Mouse (Mus musculus): ENCODE results near the gene 5430419D17Rik.

Gene 5430419D17Rik

GRCm38 (mm10) chr7:131174121-131174520 lies at the start of gene 5430419D17Rik:
TSS of gene 5430419D17Rik (plus strand) at chr7:131174402.
- no peak for DNase-seq (ENCODE audit: low spot score in 2 of 2)

DNA sequence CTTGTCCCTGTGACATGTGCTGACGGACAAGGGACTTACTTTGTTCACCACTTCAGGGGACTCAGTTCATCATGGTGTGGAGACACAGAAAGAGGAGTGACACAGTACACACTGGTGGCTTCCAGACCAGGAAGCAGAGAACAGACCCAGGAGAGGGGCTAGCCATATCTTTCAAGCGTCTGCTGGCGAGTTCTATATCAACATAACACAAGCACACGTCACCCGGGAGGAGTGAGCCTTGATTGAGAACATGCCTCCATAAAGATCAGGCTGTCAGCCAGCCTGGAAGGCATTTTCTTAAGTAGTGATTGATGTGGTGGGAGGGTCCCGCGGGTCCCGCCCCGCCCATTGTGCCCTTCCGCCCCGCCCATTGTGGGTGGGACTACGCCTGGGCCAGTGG lies 44.2 kb upstream of the 5430419D17Rik start:
- no peak for DNase-seq (ENCODE audit: low spot score in 2 of 2)

- DNase-seq (ENCODE audit: low spot score in 2 of 2) = no peak
Measured at GRCm38 (mm10) chr7:131133181-131133580, 41.0 kb upstream of the 5430419D17Rik start.

DNA sequence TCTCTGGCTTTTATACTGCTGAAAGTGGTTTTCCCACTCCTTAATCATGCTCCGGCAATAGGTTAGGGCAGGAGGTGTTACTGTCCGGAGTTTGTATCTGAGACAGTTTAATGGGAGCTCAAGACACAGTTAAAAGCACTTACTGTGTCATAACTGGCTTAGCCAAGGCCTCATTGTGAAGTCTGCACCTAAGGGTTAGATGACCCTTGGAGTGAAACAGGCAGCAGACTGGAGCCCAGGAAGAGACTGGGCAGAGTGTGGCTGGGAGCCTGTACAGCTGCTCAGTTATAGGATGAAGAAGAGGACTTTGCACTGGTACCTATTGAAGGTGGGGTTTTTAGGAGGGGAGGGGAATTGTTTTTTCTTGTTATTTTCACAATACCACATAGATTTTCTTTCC lies 28.0 kb upstream of the 5430419D17Rik start, which contains the start of gene 4933402N03Rik:
Gene 4933402N03Rik, minus strand, starts transcription at position 101 of the 400 bp plus-strand sequence.
- DNase-seq (ENCODE audit: low spot score in 2 of 2) = no peak

DNA sequence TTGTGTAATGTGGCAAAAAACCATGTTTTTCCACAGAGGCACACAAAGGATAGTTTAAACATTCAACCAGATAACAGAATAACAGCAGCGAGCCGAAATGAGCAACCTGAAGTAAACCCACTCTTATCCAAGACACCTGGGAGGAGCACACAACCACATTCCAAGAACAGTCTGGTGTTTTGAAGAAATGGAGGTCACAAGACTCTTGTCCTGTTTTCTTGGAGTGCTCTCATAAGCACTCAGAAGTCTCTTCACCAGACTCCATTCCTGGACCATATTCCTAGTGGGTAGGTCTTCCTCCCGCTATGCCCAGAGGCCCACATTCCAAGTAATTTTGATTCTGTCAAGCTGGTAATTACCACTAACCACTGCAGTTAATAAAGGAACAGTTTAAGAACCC lies 24.0 kb upstream of the 5430419D17Rik start:
- DNase-seq (ENCODE audit: low spot score in 2 of 2) = no peak

GRCm38 (mm10) chr7:131153044-131153443 lies 21.2 kb upstream of the 5430419D17Rik start:
- DNase-seq (ENCODE audit: low spot score in 2 of 2) = no peak

DNA sequence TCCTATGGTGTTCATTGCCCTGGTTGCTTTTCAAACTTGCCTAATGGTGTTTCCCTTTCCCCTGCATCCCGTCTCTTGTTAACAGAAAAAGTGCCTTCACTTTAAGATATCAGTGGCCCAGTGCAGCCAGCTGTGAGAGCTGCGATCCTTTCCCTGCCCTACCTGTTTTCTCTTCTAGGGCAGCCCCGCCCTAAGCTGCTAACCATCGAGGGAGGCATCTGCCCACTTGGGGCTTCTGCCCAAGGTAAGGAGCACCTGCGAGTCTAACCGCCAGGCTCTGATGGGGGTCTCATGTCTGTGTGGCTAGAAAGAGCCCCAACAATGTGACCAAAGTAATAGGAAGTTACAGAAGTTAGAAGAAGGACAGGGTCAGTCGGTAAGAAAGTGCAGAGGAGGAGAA lies 12.0 kb upstream of the 5430419D17Rik start:
- no peak for DNase-seq (ENCODE audit: low spot score in 2 of 2)

GRCm38 (mm10) chr7:131167771-131168170 lies 6.4 kb upstream of the 5430419D17Rik start:
- peak; percentile 29 to 33 for DNase-seq (ENCODE audit: low spot score in 2 of 2)

DNA sequence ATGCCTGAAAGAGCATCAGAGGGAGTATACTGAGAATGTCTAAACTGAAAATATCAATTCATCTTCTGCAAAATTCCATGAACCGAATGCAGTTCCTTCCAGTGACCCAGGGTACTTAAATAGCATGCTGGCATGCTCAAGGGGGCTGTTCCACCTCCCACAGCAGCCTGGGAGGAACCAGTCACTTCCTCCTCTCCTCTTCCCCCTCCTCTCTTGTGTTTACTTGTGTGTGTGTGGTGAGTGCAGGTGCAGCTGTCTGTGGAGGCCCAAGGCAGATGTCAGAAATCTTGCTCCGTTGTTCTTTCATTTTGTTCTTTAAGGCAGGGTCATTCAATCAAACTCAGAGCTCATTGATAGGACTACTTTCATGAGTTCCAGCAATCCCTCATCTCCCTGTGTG lies 5.1 kb upstream of the 5430419D17Rik start:
- DNase-seq (ENCODE audit: low spot score in 2 of 2) = peak; percentile 45 to 57

GRCm38 (mm10) chr7:131182685-131183084 lies 8.5 kb downstream of the 5430419D17Rik start:
- peak; percentile 31 to 74 for DNase-seq (ENCODE audit: low spot score in 2 of 2)

DNA sequence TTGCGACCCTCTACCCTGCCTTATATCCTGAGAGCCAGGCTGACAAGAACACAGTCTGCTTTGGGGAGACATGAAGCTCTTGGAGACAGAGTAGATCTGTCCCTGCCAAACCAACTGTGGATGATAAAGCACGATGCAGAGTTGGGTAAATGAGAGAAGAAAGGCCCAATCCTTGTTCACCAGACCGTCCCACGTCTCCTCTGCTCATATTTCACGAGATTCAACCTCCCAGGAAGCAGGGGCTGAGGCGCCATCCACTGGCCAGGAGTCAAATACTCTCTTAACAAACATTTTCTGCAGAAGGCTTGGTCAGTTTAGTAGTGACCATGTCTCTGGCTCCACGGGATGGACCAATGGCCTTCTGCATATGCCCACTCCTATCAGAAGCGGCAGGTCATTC lies 10.1 kb downstream of the 5430419D17Rik start:
- no peak for DNase-seq (ENCODE audit: low spot score in 2 of 2)

DNA sequence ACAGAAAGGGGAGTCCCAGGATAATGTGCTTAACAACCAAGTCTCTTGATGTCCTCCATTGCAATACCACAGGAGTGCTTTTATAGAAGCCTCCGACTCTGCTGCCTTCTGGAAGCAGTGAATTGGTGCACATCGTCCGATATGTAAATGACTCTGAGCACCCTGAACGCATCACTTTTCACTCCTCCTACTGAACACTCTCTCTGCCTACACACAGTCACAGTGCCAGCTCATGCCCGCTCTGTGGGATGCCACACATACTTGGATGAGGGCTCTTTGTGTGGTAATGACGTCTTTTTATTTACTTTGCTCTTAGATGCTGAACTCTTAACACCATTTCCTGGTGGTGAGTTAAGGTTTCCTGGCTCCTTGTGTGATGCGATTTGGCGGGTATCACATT lies 12.8 kb downstream of the 5430419D17Rik start:
- DNase-seq (ENCODE audit: low spot score in 2 of 2) = no peak

DNA sequence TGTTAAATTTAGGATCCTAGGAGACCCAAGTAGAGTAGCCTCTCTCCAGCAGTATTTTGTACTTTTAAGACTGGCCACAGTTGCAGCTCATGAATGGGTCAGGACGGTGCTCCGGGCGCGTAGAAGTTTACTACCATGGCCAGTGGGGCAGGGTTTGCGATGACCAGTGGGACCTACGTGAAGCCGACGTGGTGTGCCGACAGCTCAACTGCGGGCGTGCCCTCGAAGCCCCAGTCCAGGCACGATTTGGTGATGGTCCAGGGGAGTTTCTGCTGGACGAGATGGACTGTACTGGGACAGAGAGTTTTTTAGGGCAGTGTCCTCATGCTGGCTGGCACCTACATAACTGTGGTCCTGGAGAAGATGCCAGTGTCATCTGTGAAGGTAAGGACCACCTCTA lies 13.8 kb downstream of the 5430419D17Rik start:
- DNase-seq (ENCODE audit: low spot score in 2 of 2) = no peak

GRCm38 (mm10) chr7:131223086-131223485 lies 48.9 kb downstream of the 5430419D17Rik start:
- DNase-seq (ENCODE audit: low spot score in 2 of 2) = no peak

GRCm38 (mm10) chr7:131236091-131236490 lies 61.9 kb downstream of the 5430419D17Rik start:
- DNase-seq (ENCODE audit: low spot score in 2 of 2) = no peak

- no peak for DNase-seq (ENCODE audit: low spot score in 2 of 2)
Measured at GRCm38 (mm10) chr7:131244993-131245392, 70.8 kb downstream of the 5430419D17Rik start.

DNA sequence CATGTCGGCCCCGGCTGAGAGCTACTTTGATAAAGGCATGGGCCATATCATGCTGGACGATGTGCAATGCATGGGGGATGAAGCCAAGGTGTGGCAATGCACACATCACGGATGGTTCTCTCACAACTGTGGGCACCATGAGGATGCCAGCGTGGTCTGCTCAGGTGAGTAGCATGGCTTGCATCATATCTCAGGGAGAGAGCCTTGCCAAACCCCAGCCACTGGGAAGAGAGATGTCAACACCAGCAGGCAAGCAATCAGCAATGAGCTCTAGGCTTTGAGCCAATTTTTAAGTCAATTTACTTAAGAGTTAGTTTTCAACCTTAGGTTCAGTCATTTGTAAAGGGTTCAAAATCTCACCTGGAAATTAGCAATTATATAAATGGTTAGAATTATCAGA lies 82.6 kb downstream of the 5430419D17Rik start:
- no peak for DNase-seq (ENCODE audit: low spot score in 2 of 2)

DNA sequence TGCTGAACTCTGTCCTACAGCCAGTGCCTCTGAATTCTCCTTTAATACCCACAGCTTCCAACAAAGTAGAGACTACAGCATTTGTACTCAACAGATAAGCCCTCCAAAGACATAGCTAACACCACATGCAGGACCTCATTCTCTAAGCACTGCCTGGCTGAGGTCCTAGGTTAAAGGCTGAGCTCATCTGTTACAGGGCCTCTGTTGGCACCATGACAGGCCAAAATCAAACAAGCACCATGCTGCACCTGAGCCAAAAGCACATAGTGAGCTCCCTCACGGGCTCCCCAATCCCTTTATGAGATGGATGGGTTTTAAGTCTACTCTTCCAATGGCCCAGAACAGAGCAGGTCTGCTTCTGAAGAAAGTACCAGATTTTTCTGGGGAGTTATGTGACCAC lies 83.1 kb downstream of the 5430419D17Rik start:
- DNase-seq (ENCODE audit: low spot score in 2 of 2) = no peak

DNA sequence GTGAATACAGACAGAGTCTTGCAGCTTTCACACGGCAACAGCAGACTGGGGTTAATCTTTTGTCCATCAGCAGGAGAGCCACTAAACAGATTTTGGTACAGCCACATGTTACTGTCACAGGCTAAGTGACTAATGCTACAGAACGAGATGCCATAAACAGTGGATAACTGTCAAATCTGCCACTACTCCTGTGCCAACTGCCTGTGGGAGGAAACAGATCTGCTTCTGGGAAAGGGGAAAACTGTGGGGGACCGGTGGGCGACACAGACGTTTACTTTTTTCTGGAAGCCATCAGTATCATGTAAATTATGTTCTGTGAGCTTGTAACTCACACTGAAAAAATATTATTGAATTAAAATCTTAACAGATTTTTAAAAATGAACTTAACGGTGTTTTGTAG lies 86.7 kb downstream of the 5430419D17Rik start:
- DNase-seq (ENCODE audit: low spot score in 2 of 2) = no peak

DNA sequence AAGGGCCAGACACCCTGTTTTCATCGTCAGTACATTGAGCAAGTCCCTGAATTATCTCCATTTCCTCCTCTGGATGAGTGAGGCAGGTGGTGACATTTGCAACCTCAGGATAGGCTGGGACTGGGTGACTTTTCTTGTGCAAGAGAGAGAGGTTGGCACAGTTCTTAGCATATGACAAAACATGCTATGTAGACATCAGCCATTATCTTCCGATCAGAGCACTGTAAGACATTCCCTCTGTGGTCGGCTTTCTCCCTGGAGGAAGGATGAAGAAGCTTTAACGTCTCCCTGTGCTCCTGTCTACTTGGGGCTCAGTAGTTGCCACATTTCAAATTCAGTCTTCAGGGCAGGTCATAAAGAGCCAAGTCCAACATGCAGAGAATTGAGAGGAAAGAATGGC lies 90.0 kb downstream of the 5430419D17Rik start:
- no peak for DNase-seq (ENCODE audit: low spot score in 2 of 2)

- DNase-seq (ENCODE audit: low spot score in 2 of 2) = no peak
Measured at GRCm38 (mm10) chr7:131265851-131266250, 91.6 kb downstream of the 5430419D17Rik start.

DNA sequence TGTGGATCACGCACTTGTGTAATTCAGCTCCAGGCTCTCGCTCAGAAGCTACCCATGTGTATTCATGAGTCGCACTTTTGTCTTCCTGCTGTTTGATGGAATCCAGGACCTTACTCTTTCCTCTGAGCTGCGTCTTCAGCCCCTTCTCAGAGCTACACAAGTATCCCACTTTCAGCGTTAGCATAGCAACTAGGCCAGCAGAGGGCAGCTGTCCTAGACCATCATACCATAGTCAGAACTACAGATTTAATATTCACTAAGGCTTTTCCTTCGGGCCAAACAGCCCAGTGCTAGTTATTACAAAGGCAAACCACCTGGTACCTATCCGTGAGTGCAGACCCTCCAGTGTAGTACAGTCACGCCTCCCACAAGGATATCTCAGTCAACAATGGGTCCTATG lies 122.9 kb downstream of the 5430419D17Rik start:
- no peak for DNase-seq (ENCODE audit: low spot score in 2 of 2)

DNA sequence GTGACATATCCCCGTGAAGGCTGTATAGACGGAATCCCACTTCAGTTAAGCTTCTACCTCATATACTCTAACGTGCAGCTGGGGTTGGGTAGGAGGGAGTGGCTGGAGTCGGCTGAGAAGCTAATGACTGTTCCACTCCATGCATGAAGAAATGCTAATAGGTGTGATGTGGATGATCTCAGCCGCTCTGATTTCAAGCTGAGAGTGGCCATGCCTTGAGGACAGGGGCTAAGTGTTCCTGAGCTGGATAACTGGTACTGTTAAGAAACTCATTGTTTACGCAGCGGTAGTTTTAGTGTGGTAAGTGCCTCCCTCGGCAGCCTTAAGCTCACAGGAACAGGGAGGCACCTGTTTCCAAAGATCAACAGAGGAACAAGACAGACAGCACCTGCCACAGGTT lies 129.1 kb downstream of the 5430419D17Rik start:
- DNase-seq (ENCODE audit: low spot score in 2 of 2) = no peak

- no peak for DNase-seq (ENCODE audit: low spot score in 2 of 2)
Measured at GRCm38 (mm10) chr7:131306733-131307132, 132.5 kb downstream of the 5430419D17Rik start.

GRCm38 (mm10) chr7:131314493-131314892 lies 140.3 kb downstream of the 5430419D17Rik start:
- no peak for DNase-seq (ENCODE audit: low spot score in 2 of 2)
